Mouse (Mus musculus) lung, adult 2 months (tissue): ENCODE results near the gene Gpatch3. TPM values are rescaled to one million over a fixed set of nuclear protein-coding genes. Genes with fewer than 3 reads are reported as not detected.

Experiments
- DNase-seq: peaks from one replicate; pipeline ENCODE4 v3.0.0; 2022
- H3K4me1 ChIP-seq: fragments of 200-500 bp; 2 replicates; pipeline ENCODE4 v1.6.1; 2011; ENCODE audit warnings: low read length; ENCODE audit not compliant: control insufficient read depth, insufficient read depth
- H3K4me3 ChIP-seq: fragments of 200-500 bp; replicated peaks from 2 replicates; pipeline ENCODE3; 2011; ENCODE audit warnings: low read depth, mild to moderate bottlenecking, control low read depth, low read length; ENCODE audit errors: extremely low read depth
- CTCF ChIP-seq: fragments of 200-500 bp; IDR thresholded peaks from 2 replicates; pipeline ENCODE4 v1.5.1; 2011; ENCODE audit warnings: mild to moderate bottlenecking, low read length, control low read depth; ENCODE audit not compliant: insufficient read depth
- POLR2A ChIP-seq: fragments of 200-500 bp; IDR thresholded peaks from 2 replicates; pipeline ENCODE4 v1.6.1; 2011; ENCODE audit warnings: low read depth, mild to moderate bottlenecking, control low read depth, low read length, borderline replicate concordance; ENCODE audit errors: extremely low read depth
- WGBS: fragments of 180-500 bp; shearing (Covaris S2); methylation state at CpG from one replicate; pipeline ENCODE4 v1.1.7; 2018; 5-methylcytosine and 5-hydroxymethylcytosine counted together
- polyA plus RNA-seq: library from polyadenylated mRNA; depleted of rRNA; stranded (reverse); fragments of >200 nt; gene quantifications from 2 replicates; pipeline ENCODE4 v1.2.3, GENCODE M21; 2012; rRNA removed

Gpatch3 gene
- polyA plus RNA-seq: 5.0 and 5.2 TPM in 2 replicates

DNA sequence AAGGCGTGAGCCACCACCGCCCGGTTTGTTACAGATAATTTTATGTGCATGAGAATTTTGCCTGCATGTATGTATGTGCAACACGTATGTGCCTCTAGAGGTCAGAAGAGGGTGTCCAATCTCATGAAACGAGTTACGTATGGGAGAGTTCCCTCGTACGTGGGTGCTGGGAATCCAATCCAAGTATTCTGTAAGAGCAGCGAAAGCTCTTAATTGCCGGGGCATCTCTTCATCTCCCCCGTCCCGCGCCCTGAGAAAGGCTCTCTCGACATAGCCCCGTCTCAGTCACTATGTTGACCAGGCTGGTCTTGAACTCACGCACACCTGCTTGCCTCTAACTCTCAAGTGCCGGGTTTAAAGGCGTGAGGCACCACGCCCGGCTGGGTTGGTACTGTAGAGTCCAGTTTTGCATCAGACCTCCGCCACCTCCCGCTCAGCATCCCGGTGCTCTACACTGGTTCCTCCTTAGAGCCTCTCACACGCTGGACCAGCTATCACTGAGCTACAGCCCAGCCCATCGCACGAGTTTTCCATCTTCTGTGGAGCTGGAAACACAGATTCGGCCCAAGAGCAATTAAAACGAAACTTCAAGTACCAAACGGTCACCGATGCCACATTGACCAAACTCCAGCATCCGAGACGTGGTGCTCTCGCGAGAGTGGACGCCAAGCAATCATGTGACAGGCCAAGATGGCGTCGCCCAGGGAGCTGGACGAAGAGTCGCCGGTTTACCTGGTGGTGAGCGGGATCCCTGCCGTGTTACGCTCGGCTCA is at the start of gene Gpatch3:
TSS of gene Gpatch3 (plus strand) at position 676 of the 773 bp plus-strand sequence.
- peak; percentile 92 for DNase-seq
- H3K4me3 ChIP-seq: peak within 1 kb of the TSS; percentile 80
- TF ChIP-seq POLR2A (peak; percentile 90; the same call in 1 of the 2 replicates), CTCF (no peak)
- WGBS: 3% methylated on average over 44 of the region's 44 CpGs
- H3K4me1 ChIP-seq: no peaks in the 10 kb centered on the region

DNA sequence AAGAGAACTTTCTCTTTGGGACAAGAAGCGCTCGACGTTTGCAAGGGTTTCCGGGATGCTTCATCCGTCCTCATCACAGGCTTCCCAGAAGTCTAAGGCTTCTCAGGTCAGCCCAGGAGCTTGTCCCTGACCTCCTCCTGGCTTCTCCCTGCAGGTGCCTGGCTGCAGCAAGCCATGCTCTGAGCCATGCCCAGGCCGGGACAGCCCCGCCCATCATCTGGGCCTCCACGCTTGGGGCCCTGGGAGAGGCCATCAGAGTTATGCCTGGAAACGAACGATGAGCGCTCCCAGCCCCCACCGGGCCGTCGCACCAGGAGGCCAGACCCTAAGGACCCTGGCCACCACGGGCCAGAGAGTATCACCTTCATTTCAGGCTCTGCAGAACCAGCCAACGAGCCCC is 46.8 kb upstream of the Gpatch3 start:
- no peak for TF ChIP-seq POLR2A
- TF ChIP-seq CTCF: no peak
- Histone ChIP-seq H3K4me1 (no peaks in the 10 kb centered on the region), H3K4me3 (no peak overlapping the region)
- no peak for DNase-seq
- WGBS: 68% methylated on average over 16 of the region's 16 CpGs

DNA sequence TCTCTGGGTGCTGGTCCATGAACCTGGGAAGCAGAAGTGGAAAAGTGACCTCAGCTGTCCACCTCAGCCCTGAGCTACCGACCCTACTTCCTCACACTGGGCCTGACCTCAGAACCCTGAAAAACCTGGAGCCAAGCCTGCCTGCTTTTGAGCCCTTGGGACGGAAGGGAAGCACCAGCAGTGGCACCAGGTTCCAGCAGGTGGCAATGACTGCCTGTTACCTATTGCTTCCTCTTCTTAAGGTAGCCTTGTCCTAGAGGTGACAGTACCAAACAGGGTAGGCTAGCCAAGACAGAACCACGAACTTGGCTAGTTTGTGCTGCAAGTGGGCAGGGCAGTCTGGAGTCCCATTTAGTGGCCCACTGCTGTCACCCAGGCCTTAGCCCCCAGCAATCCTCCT is 41.8 kb upstream of the Gpatch3 start:
- H3K4me1 ChIP-seq: no peaks in the 10 kb centered on the region
- no peak for DNase-seq
- WGBS: 83% methylated on average over 3 of the region's 3 CpGs
- TF ChIP-seq CTCF (no peak), POLR2A (no peak)
- no peak overlapping the region for H3K4me3 ChIP-seq

DNA sequence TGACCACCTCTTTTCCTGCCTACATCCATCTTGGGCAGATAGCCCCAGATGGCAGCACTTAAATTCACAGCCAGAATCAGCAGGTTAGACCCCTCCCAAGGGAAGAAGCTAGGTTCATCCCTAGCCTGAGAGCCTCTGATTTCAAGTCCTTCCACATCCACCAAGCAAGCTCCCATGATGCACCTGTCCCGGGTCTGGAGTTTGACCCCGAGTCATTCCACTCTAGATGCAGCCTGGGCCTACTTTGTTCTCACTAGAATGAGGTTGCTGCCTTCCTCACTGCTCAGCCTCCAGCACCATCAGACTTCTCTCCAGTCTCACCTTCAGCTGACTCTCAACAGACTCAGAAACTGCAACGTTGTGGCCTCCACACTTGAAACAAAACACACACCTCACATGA is 38.5 kb upstream of the Gpatch3 start:
- H3K4me3 ChIP-seq: no peak overlapping the region
- no peak for TF ChIP-seq CTCF
- TF ChIP-seq POLR2A: no peak
- DNase-seq: no peak
- H3K4me1 ChIP-seq: no peaks in the 10 kb centered on the region
- 80% methylated on average over 3 of the region's 3 CpGs for WGBS

DNA sequence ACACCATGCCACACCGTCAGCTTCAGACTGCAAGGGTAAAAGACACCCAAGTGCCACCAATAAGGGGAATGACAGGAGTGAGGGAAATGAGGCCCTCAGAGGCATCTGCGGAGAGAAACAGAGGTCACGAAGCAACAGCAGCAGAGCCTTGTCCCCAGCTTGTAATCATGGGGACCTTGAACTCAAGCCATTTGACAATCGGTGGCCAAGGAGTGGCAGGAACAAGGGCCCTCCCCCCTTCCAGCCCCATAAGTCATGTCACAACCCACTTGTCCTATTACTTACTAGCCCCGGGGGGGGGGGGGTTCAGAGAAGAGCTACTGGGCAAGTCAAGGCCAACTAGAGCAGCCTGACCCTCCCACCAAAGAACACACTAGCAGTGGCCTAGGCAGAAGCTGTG is 37.9 kb upstream of the Gpatch3 start:
- no peak for TF ChIP-seq CTCF
- TF ChIP-seq POLR2A: no peak
- Histone ChIP-seq H3K4me1 (no peaks in the 10 kb centered on the region), H3K4me3 (no peak overlapping the region)
- no peak for DNase-seq
- WGBS: 74% methylated on average over 5 of the region's 5 CpGs

DNA sequence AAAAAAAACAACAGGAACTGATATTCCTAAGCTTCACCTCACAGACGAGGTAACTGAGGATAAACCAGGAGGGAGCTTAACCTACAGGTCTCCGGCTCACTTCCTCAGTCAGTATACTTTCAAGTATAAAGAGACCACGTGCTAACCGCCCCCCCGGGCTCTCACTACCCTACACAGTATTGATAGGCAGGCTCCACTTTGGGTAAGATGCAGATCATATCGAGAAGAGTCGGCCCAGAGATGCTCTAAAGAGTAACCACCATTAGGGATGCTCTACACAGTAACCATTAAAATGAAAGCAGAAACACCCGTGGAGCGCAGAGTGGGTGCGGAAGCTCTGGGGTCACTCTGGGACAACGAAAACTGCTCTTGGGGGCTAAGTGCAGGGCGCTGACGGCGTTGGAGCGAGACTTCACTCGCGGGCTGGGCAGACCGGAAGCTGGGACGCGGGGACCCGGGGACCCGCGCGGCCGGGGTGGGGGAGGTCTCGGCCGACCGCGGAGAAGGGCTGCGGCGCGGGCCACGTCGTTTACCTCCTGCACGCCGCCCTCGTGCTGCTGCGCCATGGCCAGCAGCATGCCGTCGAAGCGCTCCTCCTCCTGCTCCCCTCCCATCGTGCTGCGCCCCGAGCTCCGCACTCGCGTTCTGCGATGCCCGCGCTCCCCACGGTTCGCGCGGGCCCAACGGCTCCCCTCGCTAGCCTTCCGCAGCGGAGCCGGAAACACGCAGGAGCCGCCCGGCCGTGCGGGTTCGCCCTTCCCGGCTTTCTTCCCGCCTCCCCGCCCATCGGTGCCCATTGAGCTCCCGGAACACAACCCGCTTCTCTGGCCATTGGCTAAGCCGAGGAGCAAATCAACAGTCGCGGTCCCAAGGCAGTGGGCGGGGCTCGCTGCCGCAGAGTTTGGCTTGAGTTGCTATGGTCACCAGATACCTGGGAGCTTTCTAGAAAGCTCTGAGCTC is 29.0 kb upstream of the Gpatch3 start, which contains the start of gene Nudc:
TSS of gene Nudc (minus strand) at position 725 of the 960 bp plus-strand sequence.
- no peak for TF ChIP-seq CTCF
- TF ChIP-seq POLR2A: peak; percentile 88
- H3K4me3 ChIP-seq: peak within 1 kb of the TSS; percentile 99
- WGBS: under 1% methylated on average over 72 of the region's 77 CpGs
- DNase-seq: peak; percentile 90
- H3K4me1 ChIP-seq: no peaks in the 10 kb centered on the region; the same call in 1 of the 2 replicates

DNA sequence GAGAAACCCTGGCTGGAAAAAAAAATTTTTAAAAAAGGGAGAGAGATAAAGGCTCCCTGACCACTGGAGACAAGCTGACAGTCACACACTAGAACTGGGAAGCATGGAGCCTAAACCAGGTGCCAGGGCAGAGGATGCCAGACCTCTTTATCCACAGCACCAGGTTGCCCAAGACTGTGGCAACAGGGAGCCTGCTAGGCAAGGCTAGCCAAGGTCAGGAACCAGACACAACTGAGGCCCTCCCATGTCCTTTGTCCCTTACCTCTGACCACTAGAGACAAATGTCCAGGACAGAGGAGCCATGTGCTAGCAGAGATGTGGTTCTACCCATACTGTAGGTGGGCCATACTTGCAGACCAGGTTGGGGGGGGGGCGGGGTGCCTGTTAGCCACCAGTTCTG is 22.5 kb upstream of the Gpatch3 start:
- 67% methylated on average over 1 of the region's 1 CpGs for WGBS
- no peaks in the 10 kb centered on the region for H3K4me1 ChIP-seq
- no peak overlapping the region for H3K4me3 ChIP-seq
- TF ChIP-seq POLR2A (no peak), CTCF (no peak)
- no peak for DNase-seq

DNA sequence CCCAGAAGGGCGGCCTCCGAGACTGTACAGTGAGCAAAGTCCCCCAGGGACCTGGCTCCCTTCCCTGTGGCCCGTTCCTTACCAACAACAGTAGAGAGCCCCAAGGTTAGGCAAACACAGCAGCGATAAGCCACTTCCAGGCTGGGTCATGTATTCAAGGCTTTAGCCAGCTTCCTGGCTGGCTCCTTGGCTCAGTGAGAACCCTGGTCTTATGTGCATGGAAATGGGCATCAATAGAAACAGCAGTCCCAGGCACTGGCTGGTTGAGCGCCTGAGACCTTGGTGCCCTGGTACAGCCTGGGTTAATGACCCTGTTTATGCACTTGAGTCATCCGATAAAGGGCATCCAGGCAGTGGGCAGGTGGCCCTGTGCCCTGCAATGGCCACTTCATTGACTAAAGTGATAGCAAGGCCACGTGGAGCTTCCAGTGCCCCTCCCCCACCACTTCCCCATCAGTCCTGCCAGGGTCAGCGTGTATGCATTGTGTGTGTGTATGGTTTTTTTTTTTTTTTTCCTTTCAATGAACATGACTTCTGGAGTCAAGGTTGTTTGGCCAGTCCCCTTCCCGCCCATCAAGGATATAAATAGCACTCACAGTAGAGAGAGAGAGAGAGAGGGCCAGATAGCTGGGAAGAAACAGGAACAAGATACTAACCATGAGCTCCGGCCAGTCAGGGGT is 21.6 kb upstream of the Gpatch3 start, which contains the start of gene Nr0b2:
TSS of gene Nr0b2 (plus strand) at position 609 of the 680 bp plus-strand sequence.
- no peaks in the 10 kb centered on the region for H3K4me1 ChIP-seq
- DNase-seq: no peak
- WGBS: 44% methylated on average over 10 of the region's 10 CpGs
- no peak for TF ChIP-seq CTCF
- no peak for TF ChIP-seq POLR2A
- H3K4me3 ChIP-seq: no peak within 1 kb of the TSS
